Mouse (Mus musculus) CD4-positive, CD25-positive, alpha-beta regulatory T cell, adult 9 weeks (primary cell): Measurements from ENCODE around the gene Cntrl. TPM values are rescaled to one million over a fixed set of nuclear protein-coding genes. Genes with fewer than 3 reads are reported as not detected.

Experiments
- polyA plus RNA-seq: library from polyadenylated mRNA; unstranded; fragments of 100-300 nt; shearing (Covaris generic); gene quantifications from one replicate; pipeline ENCODE4 v1.2.1, GENCODE M21; 2017

Cntrl gene
- polyA plus RNA-seq, result 144 TPM

DNA sequence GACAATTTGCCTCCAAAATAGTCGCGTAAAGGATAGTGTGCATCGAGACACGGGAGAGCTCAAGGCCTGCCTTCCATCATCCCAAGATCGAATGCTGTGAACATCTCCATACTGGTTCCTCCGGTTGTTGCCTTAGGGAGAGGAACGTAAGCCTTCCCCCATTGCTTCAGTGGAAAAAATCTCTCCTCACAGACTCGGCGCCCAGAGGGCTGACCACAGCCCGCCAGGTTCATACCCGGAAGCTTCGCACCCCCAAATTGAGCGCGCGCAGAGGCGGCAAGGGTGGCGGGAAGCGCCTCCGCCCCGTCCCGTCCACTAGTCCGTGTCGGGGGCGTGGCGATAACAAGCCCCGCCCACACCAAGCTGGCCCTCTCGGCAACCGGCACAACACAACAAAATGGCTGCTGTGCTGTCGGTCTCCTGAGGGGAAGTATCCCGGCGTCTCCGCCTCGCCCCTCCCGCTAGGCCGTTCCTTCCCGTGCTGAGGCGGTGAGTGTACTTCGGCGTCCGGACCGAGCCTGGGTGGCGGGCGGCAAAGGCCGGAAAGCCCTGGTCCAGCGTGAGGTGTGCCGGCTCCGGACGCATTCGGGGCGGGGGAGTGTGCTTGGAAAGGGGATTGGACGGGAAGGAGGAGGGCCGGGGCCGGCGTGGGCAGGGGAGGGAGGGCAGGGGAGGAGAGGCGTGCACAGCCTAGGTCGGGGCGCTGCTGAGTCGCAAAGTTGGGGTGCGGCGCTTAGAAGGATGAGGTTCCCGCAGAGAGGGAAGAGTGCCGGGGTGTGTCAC is at the start of gene Cntrl:
Gene Cntrl, plus strand, starts transcription at position 352 of the 783 bp plus-strand sequence.

DNA sequence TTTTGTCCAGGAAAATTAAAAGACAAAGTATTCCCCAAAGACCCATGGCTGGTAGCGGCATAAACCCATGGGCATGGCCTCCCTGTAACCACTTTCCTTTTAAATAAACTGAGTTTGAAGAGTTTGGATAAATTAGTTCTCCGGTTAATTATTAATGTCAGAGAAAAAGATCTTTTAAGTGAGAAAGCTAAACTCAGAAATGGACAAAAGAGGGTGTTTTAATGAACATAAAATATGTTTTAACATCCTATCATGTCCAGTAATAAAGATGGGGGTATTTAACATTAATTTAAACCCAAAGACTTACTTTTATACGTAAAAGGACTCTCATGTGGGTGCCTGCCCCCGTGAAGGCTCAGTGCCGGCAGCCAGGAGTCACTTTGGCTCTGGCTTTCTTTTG is 48.0 kb upstream of the Cntrl start, which contains the start of gene Hc:
Gene Hc, minus strand, starts transcription at position 101 of the 400 bp plus-strand sequence.

DNA sequence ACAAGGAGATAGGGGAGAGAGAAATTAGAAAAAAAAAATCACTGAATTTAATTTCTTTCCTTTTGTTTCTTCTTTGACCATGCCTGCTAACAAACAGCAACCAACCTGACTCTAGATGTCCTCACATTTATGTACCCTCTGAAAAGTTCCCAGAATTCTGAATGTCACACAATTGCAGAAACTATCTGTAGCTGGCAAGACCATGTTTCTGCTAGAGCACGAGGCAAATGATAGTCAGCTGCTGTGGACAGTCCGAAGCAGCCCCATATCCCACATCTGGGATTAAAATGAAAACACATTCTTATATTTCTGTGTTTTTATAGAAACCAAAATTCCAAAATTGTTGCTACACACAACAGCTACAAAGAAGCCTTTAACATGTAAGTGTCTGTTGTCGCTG is 7.8 kb upstream of the Cntrl start, which contains the start of gene AI182371:
Gene AI182371, minus strand, starts transcription at position 101 of the 400 bp plus-strand sequence.

DNA sequence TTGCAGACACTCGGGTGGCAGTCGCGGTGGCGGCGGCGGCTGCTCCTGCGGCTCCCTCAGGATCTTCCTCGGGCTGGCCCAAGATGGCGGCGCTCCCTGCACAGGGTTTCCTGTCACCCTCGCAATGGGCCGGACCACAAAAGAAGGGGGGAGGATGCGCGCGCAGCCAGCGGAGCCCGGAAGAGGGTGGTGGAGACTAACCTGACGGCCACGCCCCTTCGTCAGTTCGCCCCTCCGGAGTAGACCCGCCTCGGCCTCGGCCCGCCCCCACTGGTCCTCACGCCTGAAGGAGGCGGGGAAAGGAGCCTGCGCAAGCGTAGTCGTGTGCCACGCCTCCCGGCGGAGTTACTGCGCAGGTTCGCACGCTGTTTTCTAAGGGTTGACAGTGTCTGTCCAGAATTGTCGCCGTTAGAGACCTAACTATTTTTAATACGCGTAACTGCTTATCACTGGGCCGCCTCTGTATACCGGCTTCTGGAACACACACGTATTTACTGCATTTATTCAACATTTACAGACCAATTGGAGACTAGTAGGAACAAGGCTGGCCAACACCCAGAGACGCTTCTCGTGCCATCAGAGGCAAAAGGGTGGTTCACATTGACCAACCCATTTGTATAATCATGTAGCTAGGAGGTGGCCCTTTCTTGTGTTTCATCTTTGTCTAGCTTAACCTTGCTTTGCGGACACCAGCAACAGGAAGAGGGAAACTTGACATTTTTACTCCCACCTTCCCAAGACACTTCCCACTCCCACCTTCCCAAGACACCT is 91.8 kb downstream of the Cntrl start, which contains the start of gene Rab14:
Gene Rab14, minus strand, starts transcription at position 223 of the 771 bp plus-strand sequence.

Other genes starting within 250 kb of the Cntrl start
- gene Cutal, start 235.1 kb upstream of the Cntrl start, polyA plus RNA-seq, result not detected
- gene Psmd5, start 234.5 kb upstream of the Cntrl start, polyA plus RNA-seq, result 52.0 TPM
- gene Phf19, start 195.5 kb upstream of the Cntrl start, polyA plus RNA-seq, result 1.1 TPM
- 450 TPM for gene Traf1, start 147.7 kb upstream of the Cntrl start, polyA plus RNA-seq
- 0.77 TPM for gene Hc, start 48.1 kb upstream of the Cntrl start, polyA plus RNA-seq
- 3.1 TPM for gene AI182371, start 7.9 kb upstream of the Cntrl start, polyA plus RNA-seq
- gene Rab14, start 91.6 kb downstream of the Cntrl start, polyA plus RNA-seq, result 107 TPM
- gene Gsn, start 146.9 kb downstream of the Cntrl start, polyA plus RNA-seq, result 37.1 TPM
- gene Stom, start 227.5 kb downstream of the Cntrl start, polyA plus RNA-seq, result 5.6 TPM